Mouse (Mus musculus): ENCODE measurements around the gene Dazap2. TPM values are rescaled to one million over a fixed set of nuclear protein-coding genes. Genes with fewer than 3 reads are reported as not detected.

Dazap2 gene
- polyA plus RNA-seq, 1 experiment from 2014 or later = 202 TPM

DNA sequence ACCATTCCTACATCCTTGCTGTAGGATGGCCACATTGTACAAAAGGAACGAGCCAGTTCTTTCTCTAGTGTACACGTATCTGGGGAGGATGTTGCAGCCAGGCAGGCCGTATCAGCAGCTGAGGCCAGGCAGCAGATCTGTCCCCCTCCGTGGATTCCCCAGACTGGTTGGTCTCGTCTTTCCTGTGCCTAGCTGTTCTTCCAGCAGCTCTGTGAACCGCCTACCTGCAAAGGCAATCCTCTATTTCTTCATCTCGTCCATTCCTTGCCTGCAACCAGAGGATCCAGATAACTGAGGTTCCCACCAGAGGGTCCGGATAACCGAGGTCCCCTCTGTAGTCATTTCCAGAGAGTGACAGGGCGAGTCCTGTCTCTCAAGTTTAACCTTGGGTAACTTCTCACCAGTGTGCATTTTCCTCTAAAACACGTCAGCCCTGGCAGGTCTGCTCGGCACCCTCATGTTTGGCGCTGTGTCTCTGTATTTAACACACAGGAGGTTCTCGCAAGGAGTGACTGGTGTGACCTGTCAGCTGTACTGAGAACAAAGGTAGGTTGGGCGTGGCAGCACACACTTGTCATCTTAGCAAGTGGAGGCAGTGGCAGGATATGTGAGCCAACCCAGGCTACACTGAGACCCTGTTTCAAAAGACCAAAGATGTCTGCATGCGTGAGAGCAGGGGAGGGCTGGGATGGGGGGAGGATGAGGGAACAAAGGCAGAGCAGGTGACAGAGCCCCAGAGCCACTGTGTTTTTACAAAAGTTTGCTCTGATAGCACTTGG lies 25.0 kb downstream of the Dazap2 start:
- Histone ChIP-seq H3K27ac (replicated peaks) (peak overlapping the region; percentile 62), H3K36me3 (no peaks in the 10 kb centered on the region), H3K4me2 (no peak overlapping the region), H3K27me3 (replicated peaks) (peaks cover 45% of the 10 kb centered on the region), H3K4me3 (no peak overlapping the region), H3K9me3 (no peaks in the 10 kb centered on the region), H3K9ac (0 out of 2 replicates have a peak overlapping the region, but pooled peaks have one; percentile 5), H3K4me1 (peaks cover 30% of the 10 kb centered on the region)
- WGBS = 67% methylated on average over 16 of the region's 16 CpGs
- ATAC-seq (ENCODE audit: extremely low read depth, insufficient number of reproducible peaks, low FRiP score, low TSS enrichment) = no peak

DNA sequence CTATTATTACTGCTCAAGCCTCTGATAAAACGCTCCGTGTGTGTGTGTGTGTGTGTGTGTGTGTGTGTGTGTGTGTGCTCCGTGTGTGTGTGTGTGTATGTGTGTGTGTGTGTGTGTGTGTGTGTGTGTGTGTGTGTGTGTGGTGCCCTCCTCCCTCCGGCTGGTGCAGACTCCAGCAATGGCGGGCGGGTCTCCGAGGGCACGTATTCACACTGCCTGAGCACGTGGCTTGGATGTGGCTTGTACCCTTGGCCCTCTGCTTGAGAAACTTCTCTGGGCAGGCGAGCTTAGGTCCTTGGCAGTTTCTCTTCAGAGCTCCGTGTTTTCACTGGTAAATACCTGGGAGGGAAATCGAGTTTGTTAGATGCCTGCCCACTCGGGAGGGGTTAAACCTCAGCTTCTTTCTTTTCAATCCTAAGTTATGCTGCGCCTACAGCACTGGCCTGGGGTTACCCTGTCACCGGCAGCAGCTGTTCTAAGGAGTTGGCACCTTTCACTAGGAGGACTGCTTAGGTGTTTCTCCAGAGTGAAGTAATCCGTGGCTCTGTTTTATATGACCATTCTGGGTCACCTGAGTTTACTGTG lies 26.2 kb downstream of the Dazap2 start:
- H3K9ac ChIP-seq = no peak overlapping the region
- H3K27ac ChIP-seq (replicated peaks) = no peak overlapping the region; the same call in 1 of the 2 replicates
- H3K9me3 ChIP-seq = no peaks in the 10 kb centered on the region
- H3K36me3 ChIP-seq = no peaks in the 10 kb centered on the region
- H3K4me2 ChIP-seq = peak overlapping the region; percentile 25; the same call in 1 of the 2 replicates
- no peak for ATAC-seq (ENCODE audit: extremely low read depth, insufficient number of reproducible peaks, low FRiP score, low TSS enrichment)
- H3K27me3 ChIP-seq (replicated peaks) = peaks cover 34% of the 10 kb centered on the region
- H3K4me3 ChIP-seq = no peak overlapping the region
- 54% methylated on average over 14 of the region's 16 CpGs for WGBS
- H3K4me1 ChIP-seq = peaks cover 22% of the 10 kb centered on the region

DNA sequence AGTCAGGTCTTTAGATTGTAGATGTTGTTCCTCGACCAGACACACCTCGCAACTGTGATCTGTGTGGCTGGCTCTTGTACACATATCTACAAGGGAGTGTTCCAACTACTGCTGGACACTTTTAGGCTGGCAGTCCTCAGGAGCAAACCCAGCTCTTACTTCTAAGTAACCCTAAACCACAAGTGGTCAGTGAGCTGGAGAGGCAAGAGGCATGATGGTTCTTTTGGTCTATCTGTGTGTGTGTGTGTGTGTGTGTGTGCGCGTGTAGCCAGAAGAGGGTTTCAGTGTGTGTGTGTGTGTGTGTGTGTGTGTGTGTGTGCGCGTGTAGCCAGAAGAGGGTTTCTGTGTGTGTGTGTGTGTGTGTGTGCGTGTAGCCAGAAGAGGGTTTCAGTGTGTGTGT lies 27.3 kb downstream of the Dazap2 start:
- Histone ChIP-seq H3K9me3 (no peaks in the 10 kb centered on the region), H3K4me2 (no peak overlapping the region), H3K9ac (no peak overlapping the region), H3K27me3 (replicated peaks) (peaks cover 22% of the 10 kb centered on the region), H3K4me3 (no peak overlapping the region), H3K27ac (replicated peaks) (no peak overlapping the region), H3K36me3 (no peaks in the 10 kb centered on the region), H3K4me1 (peaks cover 12% of the 10 kb centered on the region)
- no peak for ATAC-seq (ENCODE audit: extremely low read depth, insufficient number of reproducible peaks, low FRiP score, low TSS enrichment)
- WGBS = 85% methylated on average over 7 of the region's 7 CpGs

DNA sequence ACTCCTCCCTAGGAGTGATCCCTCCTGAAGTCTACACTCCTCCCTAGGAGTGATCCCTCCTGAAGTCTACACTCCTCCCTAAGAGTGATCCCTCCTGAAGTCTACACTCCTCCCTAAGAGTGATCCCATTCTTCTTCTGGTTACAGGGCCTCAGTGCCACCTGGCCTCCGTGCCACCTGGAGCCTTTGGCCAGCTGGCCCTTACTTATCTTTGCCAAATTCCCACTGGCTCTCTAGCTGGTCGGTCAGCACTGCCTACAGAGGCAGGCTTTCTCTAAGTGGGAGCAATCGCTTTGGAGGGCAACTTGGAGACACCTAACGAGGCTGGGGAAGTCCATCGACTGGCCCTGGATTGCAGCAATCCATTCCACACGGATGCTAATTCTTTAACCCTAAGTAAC lies 31.0 kb downstream of the Dazap2 start:
- H3K36me3 ChIP-seq = no peaks in the 10 kb centered on the region
- H3K27ac ChIP-seq (replicated peaks) = no peak overlapping the region
- no peak overlapping the region for H3K4me2 ChIP-seq
- H3K27me3 ChIP-seq (replicated peaks) = 0 out of 2 replicates have a peak, but pooled peaks cover 3% of the 10 kb centered on the region
- peaks cover 4% of the 10 kb centered on the region; the same call in 1 of the 2 replicates for H3K4me1 ChIP-seq
- no peak overlapping the region for H3K4me3 ChIP-seq
- ATAC-seq (ENCODE audit: extremely low read depth, insufficient number of reproducible peaks, low FRiP score, low TSS enrichment) = no peak
- no peak overlapping the region for H3K9ac ChIP-seq
- WGBS = 67% methylated on average over 6 of the region's 6 CpGs
- H3K9me3 ChIP-seq = no peaks in the 10 kb centered on the region

DNA sequence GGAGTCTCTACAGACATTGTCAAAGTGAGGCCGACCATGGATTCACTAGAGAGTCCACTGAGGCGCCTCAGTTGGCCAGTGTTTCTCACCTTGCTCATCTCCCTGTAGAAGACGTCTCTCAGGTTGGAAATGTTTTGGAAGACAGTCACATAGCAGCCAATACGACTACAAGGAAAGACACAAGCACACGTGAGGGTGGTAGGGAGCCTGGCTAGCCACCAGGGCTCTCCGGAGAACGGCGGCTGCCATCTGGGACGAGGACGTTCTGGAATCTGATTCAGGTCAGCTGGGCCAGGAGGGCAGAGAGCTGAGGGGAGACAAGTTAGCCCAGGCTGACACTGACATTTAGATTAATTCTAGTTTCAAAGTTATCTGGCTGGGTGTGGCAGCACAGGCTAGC lies 35.0 kb downstream of the Dazap2 start:
- ATAC-seq (ENCODE audit: extremely low read depth, insufficient number of reproducible peaks, low FRiP score, low TSS enrichment) = no peak
- Histone ChIP-seq H3K27ac (replicated peaks) (no peak overlapping the region), H3K27me3 (replicated peaks) (no peaks in the 10 kb centered on the region), H3K36me3 (no peaks in the 10 kb centered on the region), H3K4me1 (peaks cover 4% of the 10 kb centered on the region; the same call in 1 of the 2 replicates), H3K4me2 (no peak overlapping the region), H3K4me3 (no peak overlapping the region), H3K9ac (no peak overlapping the region), H3K9me3 (no peaks in the 10 kb centered on the region)
- 77% methylated on average over 10 of the region's 10 CpGs for WGBS

DNA sequence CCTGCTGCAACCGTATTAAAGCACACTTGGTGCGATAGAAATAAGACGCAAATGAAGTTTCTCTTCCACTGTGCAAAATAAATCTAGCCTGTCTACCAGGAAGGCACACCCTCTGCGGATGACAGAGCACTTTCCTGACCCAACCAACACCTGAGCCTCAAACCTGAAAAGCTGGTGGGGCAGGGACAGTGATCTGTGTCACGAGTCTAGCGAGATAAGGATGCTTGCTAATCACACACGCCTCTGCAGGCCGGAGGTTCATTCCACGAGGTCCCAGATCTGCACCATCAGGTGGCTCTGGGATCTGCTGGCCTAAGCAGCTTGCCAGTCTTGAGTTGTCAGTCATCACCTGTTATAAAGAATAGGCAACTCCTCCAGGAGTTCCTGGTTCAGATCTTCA lies 36.5 kb downstream of the Dazap2 start:
- peaks cover 4% of the 10 kb centered on the region; the same call in 1 of the 2 replicates for H3K4me1 ChIP-seq
- H3K4me3 ChIP-seq = no peak overlapping the region
- H3K4me2 ChIP-seq = no peak overlapping the region
- WGBS = 53% methylated on average over 9 of the region's 9 CpGs
- no peaks in the 10 kb centered on the region for H3K9me3 ChIP-seq
- no peak overlapping the region for H3K27ac ChIP-seq (replicated peaks)
- no peak for ATAC-seq (ENCODE audit: extremely low read depth, insufficient number of reproducible peaks, low FRiP score, low TSS enrichment)
- no peaks in the 10 kb centered on the region for H3K27me3 ChIP-seq (replicated peaks)
- H3K9ac ChIP-seq = no peak overlapping the region
- H3K36me3 ChIP-seq = no peaks in the 10 kb centered on the region

DNA sequence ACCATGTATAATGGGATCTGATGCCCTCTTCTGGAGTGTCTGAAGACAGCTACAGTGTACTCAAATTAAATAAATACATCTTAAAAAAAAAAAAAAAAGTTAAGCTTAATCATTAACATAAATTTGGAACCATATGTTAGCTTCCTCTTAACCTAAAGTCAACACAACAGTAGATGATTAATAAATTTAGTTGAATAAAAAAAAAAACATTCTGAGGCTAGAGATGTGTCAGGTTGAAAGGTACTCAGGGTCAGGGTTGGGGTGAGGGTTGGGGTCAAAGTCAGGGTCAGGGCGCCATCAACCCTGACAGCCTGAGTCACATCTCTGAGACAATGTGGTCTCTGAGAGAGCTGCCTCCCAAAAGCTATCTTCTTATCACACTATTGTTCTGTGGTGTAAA lies 39.1 kb downstream of the Dazap2 start:
- no peak for ATAC-seq (ENCODE audit: extremely low read depth, insufficient number of reproducible peaks, low FRiP score, low TSS enrichment)

DNA sequence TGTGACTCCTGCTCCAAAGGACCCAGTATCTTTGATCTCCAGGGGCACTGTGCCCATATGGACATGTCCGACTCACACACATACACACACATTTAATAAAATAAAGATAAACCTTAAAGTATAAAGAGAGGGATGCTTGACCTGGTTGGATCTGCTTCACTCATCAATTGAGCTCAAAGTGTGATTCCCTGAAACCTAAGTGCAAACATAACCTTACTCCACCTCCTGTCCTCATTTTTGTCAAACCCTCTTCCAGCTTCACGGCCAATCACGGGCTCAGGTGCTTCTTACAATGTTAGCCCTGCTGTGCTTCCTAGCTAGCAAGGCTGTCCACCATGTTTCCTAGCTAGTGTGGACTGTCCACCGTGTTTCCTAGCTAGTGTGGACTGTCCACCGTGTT lies 40.1 kb downstream of the Dazap2 start:
- Histone ChIP-seq H3K9me3 (no peaks in the 10 kb centered on the region), H3K4me3 (no peak overlapping the region), H3K4me1 (no peaks in the 10 kb centered on the region), H3K4me2 (no peak overlapping the region), H3K9ac (no peak overlapping the region), H3K27me3 (replicated peaks) (no peaks in the 10 kb centered on the region), H3K27ac (replicated peaks) (no peak overlapping the region), H3K36me3 (no peaks in the 10 kb centered on the region)
- ATAC-seq (ENCODE audit: extremely low read depth, insufficient number of reproducible peaks, low FRiP score, low TSS enrichment) = no peak
- WGBS = 78% methylated on average over 5 of the region's 5 CpGs

More for the DNA sequence above, 39.1 kb downstream of the Dazap2 start:
- H3K4me2 ChIP-seq = no peak overlapping the region
- WGBS = 65% methylated on average over 1 of the region's 1 CpGs
- no peak overlapping the region for H3K4me3 ChIP-seq
- H3K36me3 ChIP-seq = no peaks in the 10 kb centered on the region
- no peaks in the 10 kb centered on the region for H3K9me3 ChIP-seq
- H3K9ac ChIP-seq = no peak overlapping the region
- no peak overlapping the region for H3K27ac ChIP-seq (replicated peaks)
- H3K27me3 ChIP-seq (replicated peaks) = no peaks in the 10 kb centered on the region
- H3K4me1 ChIP-seq = peaks cover 3% of the 10 kb centered on the region; the same call in 1 of the 2 replicates

DNA sequence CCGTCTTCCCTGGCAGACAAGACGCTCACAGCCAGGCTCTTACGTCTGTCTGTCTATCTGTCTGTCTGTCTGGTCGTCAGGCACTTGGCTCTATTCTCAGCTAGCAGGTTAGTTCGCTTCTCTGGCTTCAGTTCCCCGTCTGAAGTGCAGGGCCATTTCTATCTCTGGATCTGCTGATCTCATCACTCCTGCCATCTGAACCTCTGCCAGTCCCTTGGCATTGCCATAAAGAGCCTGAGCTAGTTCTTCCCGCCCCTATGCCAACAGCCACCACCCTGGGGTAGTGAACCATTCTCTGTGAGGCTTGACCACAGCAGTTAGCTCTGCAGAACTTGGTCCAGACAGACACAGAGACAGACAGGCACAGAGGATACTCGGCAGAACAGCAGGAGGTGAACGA lies 45.2 kb downstream of the Dazap2 start:
- H3K4me1 ChIP-seq = no peaks in the 10 kb centered on the region
- H3K27ac ChIP-seq (replicated peaks) = no peak overlapping the region
- H3K36me3 ChIP-seq = no peaks in the 10 kb centered on the region
- no peak overlapping the region for H3K4me3 ChIP-seq
- 70% methylated on average over 9 of the region's 9 CpGs for WGBS
- no peak overlapping the region for H3K9ac ChIP-seq
- no peaks in the 10 kb centered on the region for H3K27me3 ChIP-seq (replicated peaks)
- no peaks in the 10 kb centered on the region for H3K9me3 ChIP-seq
- no peak overlapping the region for H3K4me2 ChIP-seq
- ATAC-seq (ENCODE audit: extremely low read depth, insufficient number of reproducible peaks, low FRiP score, low TSS enrichment) = no peak

DNA sequence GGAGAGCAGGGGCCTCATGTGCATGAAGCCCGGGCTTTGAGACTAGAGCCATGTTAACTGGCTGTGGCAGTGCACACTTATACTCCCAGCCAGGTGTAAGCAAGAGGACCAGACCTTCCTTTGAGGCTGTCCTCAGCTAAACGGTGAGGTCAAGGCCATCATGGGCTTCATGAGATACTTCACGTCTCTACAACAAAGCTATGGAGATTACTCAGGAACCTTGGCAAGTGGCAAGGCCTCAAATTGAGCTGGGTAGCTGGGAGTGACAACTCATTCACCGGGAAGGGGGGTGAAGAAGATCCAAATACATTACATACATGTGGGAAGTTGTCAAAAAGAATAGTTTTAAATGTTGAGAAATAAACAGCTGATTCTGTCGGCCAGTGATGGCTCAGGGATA lies 45.7 kb downstream of the Dazap2 start:
- no peak overlapping the region for H3K4me3 ChIP-seq

DNA sequence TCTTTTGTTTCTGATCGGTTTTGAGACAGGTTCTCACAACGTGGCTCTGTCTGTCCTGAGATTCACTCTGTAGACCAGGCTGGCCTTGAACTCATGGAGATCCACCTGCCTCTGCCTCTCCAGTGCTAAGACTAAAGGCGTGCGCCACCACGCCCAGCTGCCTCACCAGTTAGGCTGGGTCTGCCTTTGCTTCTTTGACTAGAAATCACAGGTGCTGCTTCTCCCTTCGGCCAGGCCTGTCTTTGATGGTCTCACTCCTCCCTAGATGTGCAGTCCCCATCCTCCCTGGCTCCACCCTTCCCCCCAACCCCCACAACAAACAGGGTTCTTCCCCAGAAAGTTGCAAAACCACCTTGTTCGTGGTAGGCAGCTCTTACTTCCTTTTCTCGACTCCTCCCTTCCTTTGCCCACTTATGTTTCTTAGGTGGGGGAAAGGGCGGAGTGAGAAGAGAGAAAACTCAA lies 49.7 kb downstream of the Dazap2 start:
- no peak overlapping the region for H3K4me3 ChIP-seq
- 68% methylated on average over 9 of the region's 9 CpGs for WGBS

More for the DNA sequence above, 45.7 kb downstream of the Dazap2 start:
- no peak for ATAC-seq (ENCODE audit: extremely low read depth, insufficient number of reproducible peaks, low FRiP score, low TSS enrichment)
- no peak overlapping the region for H3K9ac ChIP-seq
- H3K36me3 ChIP-seq = no peaks in the 10 kb centered on the region
- H3K27ac ChIP-seq (replicated peaks) = no peak overlapping the region
- H3K4me1 ChIP-seq = peaks cover 5% of the 10 kb centered on the region
- no peaks in the 10 kb centered on the region for H3K27me3 ChIP-seq (replicated peaks)
- H3K9me3 ChIP-seq = no peaks in the 10 kb centered on the region
- 80% methylated on average over 5 of the region's 5 CpGs for WGBS
- no peak overlapping the region for H3K4me2 ChIP-seq

More for the DNA sequence above, 49.7 kb downstream of the Dazap2 start:
- Histone ChIP-seq H3K4me2 (no peak overlapping the region), H3K27me3 (replicated peaks) (no peaks in the 10 kb centered on the region), H3K9ac (no peak overlapping the region), H3K36me3 (no peaks in the 10 kb centered on the region), H3K27ac (replicated peaks) (no peak overlapping the region), H3K4me1 (peaks cover 28% of the 10 kb centered on the region), H3K9me3 (no peaks in the 10 kb centered on the region)
- no peak for ATAC-seq (ENCODE audit: extremely low read depth, insufficient number of reproducible peaks, low FRiP score, low TSS enrichment)

All from heart, embryonic 13.5 days (tissue).